16 mouse cellular contexts compared by ENCODE assay signal in genomic region chr14:74882754-74883153, GRCm38 (mm10).
DNase-seq lines count a peak whose midpoint lies in the region; ATAC-seq and TF ChIP-seq lines count a peak whose summit lies in the region.
"Had no signal": no experiment of that assay in that cellular context is flagged by ENCODE, and none has a peak within 500 bp of the region (broad histone marks: within the 10 kb centered on the region; RNA-seq: fewer than 3 reads in every experiment).

No protein-coding gene starts in this region.

- 53% methylated on average over 3 of the region's 3 CpGs for WGBS in kidney, adult 2 months
- WGBS in limb, embryonic 13.5 days = 31% methylated on average over 3 of the region's 3 CpGs
- 74% methylated on average over 3 of the region's 3 CpGs for WGBS in forebrain, embryonic 10.5 days
- 63% methylated on average over 3 of the region's 3 CpGs for WGBS in hindbrain, embryonic 11.5 days

- H3K27ac ChIP-seq in kidney, adult 2 months (ENCODE audit: insufficient read depth, low read depth, low read length) = no peak overlapping the region
- H3K27ac ChIP-seq in limb, embryonic 13.5 days = peak overlapping the region; percentile 33; the same call in 1 of the 2 replicates
- H3K27ac ChIP-seq in forebrain, embryonic 10.5 days = no peak overlapping the region
- H3K27ac ChIP-seq in hindbrain, embryonic 11.5 days (ENCODE audit: low read depth, low read length) = no peak overlapping the region
- H3K27ac ChIP-seq: embryonic facial prominence, embryonic 12.5 days; forebrain, embryonic 15.5 days; midbrain, embryonic 10.5 days had no signal

- TF ChIP-seq CTCF in kidney, adult 2 months (conservative IDR thresholded peaks at IDR 0.05; ENCODE audit: insufficient read depth, insufficient read length, low read depth, low read length) = no peak

- no peak overlapping the region for H3K4me3 ChIP-seq in kidney, adult 2 months (ENCODE audit: insufficient read depth, low read depth, low read length)
- peak overlapping the region; percentile 12; the same call in 1 of the 2 replicates for H3K4me3 ChIP-seq in limb, embryonic 13.5 days
- H3K4me3 ChIP-seq in forebrain, embryonic 10.5 days = no peak overlapping the region
- H3K4me3 ChIP-seq in hindbrain, embryonic 11.5 days (ENCODE audit: low read depth, low read length) = no peak overlapping the region
- H3K4me3 ChIP-seq: embryonic facial prominence, embryonic 12.5 days; forebrain, embryonic 15.5 days; midbrain, embryonic 10.5 days had no signal

- TF ChIP-seq POLR2A in kidney, adult 2 months (IDR thresholded peaks at IDR 0.05; ENCODE audit: low read depth, low read length) = no peak

- peaks cover 8% of the 10 kb centered on the region for H3K4me1 ChIP-seq in kidney, adult 2 months (ENCODE audit: control insufficient read depth, insufficient read depth, low read length)
- H3K4me1 ChIP-seq in limb, embryonic 13.5 days = peaks cover 68% of the 10 kb centered on the region
- H3K4me1 ChIP-seq in forebrain, embryonic 10.5 days = peaks cover 34% of the 10 kb centered on the region
- 0 out of 2 replicates have a peak, but pooled peaks cover 4% of the 10 kb centered on the region for H3K4me1 ChIP-seq in hindbrain, embryonic 11.5 days (replicated peaks; ENCODE audit: control insufficient read depth, insufficient read depth, low read length)

- H3K9me3 ChIP-seq in limb, embryonic 13.5 days = no peaks in the 10 kb centered on the region
- no peaks in the 10 kb centered on the region for H3K9me3 ChIP-seq in forebrain, embryonic 10.5 days
- no peaks in the 10 kb centered on the region for H3K9me3 ChIP-seq in hindbrain, embryonic 11.5 days (ENCODE audit: control insufficient read depth, low read length)
- H3K9me3 ChIP-seq: embryonic facial prominence, embryonic 12.5 days; forebrain, embryonic 15.5 days; midbrain, embryonic 10.5 days had no signal

- H3K4me2 ChIP-seq in limb, embryonic 13.5 days (replicated peaks) = peak overlapping the region; percentile 51
- H3K4me2 ChIP-seq in hindbrain, embryonic 11.5 days (replicated peaks; ENCODE audit: low read depth, low read length) = no peak overlapping the region
- H3K4me2 ChIP-seq: embryonic facial prominence, embryonic 12.5 days; forebrain, embryonic 15.5 days had no signal

- H3K9ac ChIP-seq in limb, embryonic 13.5 days = no peak overlapping the region
- H3K9ac ChIP-seq in hindbrain, embryonic 11.5 days (ENCODE audit: low read depth, low read length) = no peak overlapping the region
- H3K9ac ChIP-seq: embryonic facial prominence, embryonic 12.5 days; forebrain, embryonic 15.5 days had no signal

- ATAC-seq in limb, embryonic 13.5 days (ENCODE audit: low FRiP score, low read depth) = peak; percentile 77
- no peak for ATAC-seq in hindbrain, embryonic 11.5 days (ENCODE audit: low FRiP score)
- ATAC-seq: forebrain, embryonic 15.5 days; intestine, embryonic 16.5 days; lung, postnatal 0 days had no signal

- no peaks in the 10 kb centered on the region for H3K27me3 ChIP-seq in kidney, adult 2 months (replicated peaks; ENCODE audit: control insufficient read depth, insufficient read depth, low read length)
- no peaks in the 10 kb centered on the region for H3K27me3 ChIP-seq in limb, embryonic 13.5 days
- no peaks in the 10 kb centered on the region for H3K27me3 ChIP-seq in forebrain, embryonic 10.5 days (ENCODE audit: poor library complexity, severe bottlenecking)
- no peaks in the 10 kb centered on the region for H3K27me3 ChIP-seq in hindbrain, embryonic 11.5 days (ENCODE audit: control insufficient read depth, insufficient read depth, low read length)
- H3K27me3 ChIP-seq: embryonic facial prominence, embryonic 12.5 days; forebrain, embryonic 15.5 days had no signal

- peak; percentile 78 for DNase-seq in heart, adult 11 months
- no peak for DNase-seq in heart, adult 9 months (ENCODE audit: low spot score in 2 of 2)
- DNase-seq in kidney, postnatal 4 days = peak; percentile 59 to 71
- no peak for DNase-seq in kidney, adult 2 months
- DNase-seq in testis, postnatal 10 days (ENCODE audit: low spot score) = no peak
- DNase-seq in forebrain, embryonic 10.5 days (ENCODE audit: extremely low spot score, low spot score) = no peak
- no peak for DNase-seq in hindbrain, embryonic 11.5 days (ENCODE audit: low spot score)
- DNase-seq: cerebellum, adult 11 months; gastrocnemius, postnatal 10 days; liver had no signal

- no peaks in the 10 kb centered on the region for H3K36me3 ChIP-seq in kidney, adult 2 months (ENCODE audit: control insufficient read depth, insufficient read depth, low read length)
- no peaks in the 10 kb centered on the region for H3K36me3 ChIP-seq in limb, embryonic 13.5 days
- H3K36me3 ChIP-seq in forebrain, embryonic 10.5 days (replicated peaks) = no peaks in the 10 kb centered on the region
- H3K36me3 ChIP-seq in hindbrain, embryonic 11.5 days (ENCODE audit: control insufficient read depth, insufficient read depth, low read length) = no peaks in the 10 kb centered on the region
- H3K36me3 ChIP-seq: embryonic facial prominence, embryonic 12.5 days; forebrain, embryonic 15.5 days; midbrain, embryonic 10.5 days had no signal

Comparison
In these comparisons a context has a peak if more than half of its experiments do, and no peak if none do; other contexts are left out.
1. DNase-seq: peak in heart, adult 11 months (single experiment) and kidney, postnatal 4 days (2 of 2); none in heart, adult 9 months (0 of 2), kidney, adult 2 months (single experiment), testis, postnatal 10 days (single experiment), forebrain, embryonic 10.5 days (single experiment) and hindbrain, embryonic 11.5 days (single experiment).